Mouse (Mus musculus) kidney, adult 18-20 months (tissue): ENCODE measurements around the gene Neb.

Source experiments
- DNase-seq: peaks from one replicate; pipeline ENCODE4 v3.0.0; 2021

Neb gene

GRCm38 (mm10) chr2:52372480-52372879 lies 5.8 kb downstream of the Neb start:
- DNase-seq = no peak

- no peak for DNase-seq
Measured at GRCm38 (mm10) chr2:52372080-52372479, 6.2 kb downstream of the Neb start.

- no peak for DNase-seq
Measured at GRCm38 (mm10) chr2:52371066-52371465, 7.2 kb downstream of the Neb start.

- no peak for DNase-seq
Measured at GRCm38 (mm10) chr2:52369622-52370021, 8.7 kb downstream of the Neb start.

GRCm38 (mm10) chr2:52367665-52368064 lies 10.6 kb downstream of the Neb start:
- no peak for DNase-seq

- DNase-seq = no peak
Measured at GRCm38 (mm10) chr2:52367248-52367647, 11.0 kb downstream of the Neb start.

GRCm38 (mm10) chr2:52361086-52361485 lies 17.2 kb downstream of the Neb start:
- DNase-seq = no peak

- DNase-seq = no peak
Measured at GRCm38 (mm10) chr2:52359722-52360121, 18.6 kb downstream of the Neb start.

- DNase-seq = no peak
Measured at GRCm38 (mm10) chr2:52358156-52358555, 20.1 kb downstream of the Neb start.

- DNase-seq = no peak
Measured at GRCm38 (mm10) chr2:52351029-52351428, 27.2 kb downstream of the Neb start.

- no peak for DNase-seq
Measured at GRCm38 (mm10) chr2:52340990-52341389, 37.3 kb downstream of the Neb start.

GRCm38 (mm10) chr2:52335556-52335955 lies 42.7 kb downstream of the Neb start:
- DNase-seq = no peak

- DNase-seq = no peak
Measured at GRCm38 (mm10) chr2:52335087-52335486, 43.2 kb downstream of the Neb start.

- DNase-seq = no peak
Measured at GRCm38 (mm10) chr2:52333535-52333934, 44.7 kb downstream of the Neb start.

GRCm38 (mm10) chr2:52331761-52332160 lies 46.5 kb downstream of the Neb start:
- no peak for DNase-seq

- no peak for DNase-seq
Measured at GRCm38 (mm10) chr2:52327244-52327815, 50.9 kb downstream of the Neb start.

GRCm38 (mm10) chr2:52321866-52322265 lies 56.4 kb downstream of the Neb start:
- DNase-seq = no peak

GRCm38 (mm10) chr2:52320175-52320574 lies 58.1 kb downstream of the Neb start:
- no peak for DNase-seq

GRCm38 (mm10) chr2:52319020-52319567 lies 59.2 kb downstream of the Neb start:
- DNase-seq = no peak

- DNase-seq = no peak
Measured at GRCm38 (mm10) chr2:52317471-52317870, 60.8 kb downstream of the Neb start.

- no peak for DNase-seq
Measured at GRCm38 (mm10) chr2:52315737-52316136, 62.5 kb downstream of the Neb start.

GRCm38 (mm10) chr2:52314922-52315730 lies 63.1 kb downstream of the Neb start:
- no peak for DNase-seq

- no peak for DNase-seq
Measured at GRCm38 (mm10) chr2:52310757-52311156, 67.5 kb downstream of the Neb start.

GRCm38 (mm10) chr2:52306635-52307034 lies 71.6 kb downstream of the Neb start:
- DNase-seq = no peak
